Mouse (Mus musculus): ENCODE results near the gene C1qbp.

- TF ChIP-seq CTCF (IDR thresholded peaks at IDR 0.05; ENCODE audit: low read depth, low read length), result no peak
- no peak for TF ChIP-seq POLR2A (IDR thresholded peaks at IDR 0.05; ENCODE audit: insufficient read depth, low read length)
- TF ChIP-seq EP300 (IDR thresholded peaks at IDR 0.05; ENCODE audit: insufficient read depth, low read depth, low read length), result no peak
Measured at GRCm38 (mm10) chr11:70931461-70931860, 51.4 kb downstream of the C1qbp start.
